Mouse (Mus musculus) myocyte (in vitro differentiated cells): Measurements from ENCODE around the gene Zfp398.

ENCODE experiments used
- CEBPB ChIP-seq: IDR thresholded peaks from 2 replicates; pipeline ENCODE4 v1.6.1; 2011; ENCODE audit warnings: mild to moderate bottlenecking, moderate library complexity; ENCODE audit not compliant: poor library complexity, insufficient read depth, severe bottlenecking
- E2F4 ChIP-seq: IDR thresholded peaks from one replicate; pipeline ENCODE4 v1.6.1; 2011; ENCODE audit warnings: mild to moderate bottlenecking, control low read depth, moderate library complexity; ENCODE audit not compliant: insufficient read depth
- MAX ChIP-seq: IDR thresholded peaks from one replicate; pipeline ENCODE4 v1.6.1; 2011; ENCODE audit warnings: low read depth, mild to moderate bottlenecking, control low read depth
- MYOD1 ChIP-seq, 3 experiments: IDR thresholded peaks; one replicate each; pipeline ENCODE4 v1.6.1; 2011; ENCODE audit warnings: control low read depth in 2 of 3, low read depth in 2 of 3, mild to moderate bottlenecking in 2 of 3, moderate library complexity in 1 of 3; ENCODE audit not compliant: insufficient read length in 2 of 3, control insufficient read depth in 1 of 3
- MYOG ChIP-seq, 3 experiments: IDR thresholded peaks; one replicate each; pipeline ENCODE4 v1.6.1; 2011; ENCODE audit warnings: control low read depth in 2 of 3, low read depth in 2 of 3, mild to moderate bottlenecking in 2 of 3; ENCODE audit not compliant: insufficient read length in 2 of 3, control insufficient read depth in 1 of 3, insufficient read depth in 1 of 3
- POLR2A ChIP-seq: IDR thresholded peaks from one replicate; pipeline ENCODE4 v1.6.1; 2011; ENCODE audit warnings: low read depth, mild to moderate bottlenecking, control low read depth, moderate library complexity; ENCODE audit not compliant: insufficient read length
- POLR2AphosphoS2 ChIP-seq: IDR thresholded peaks from one replicate; pipeline ENCODE4 v1.6.1; 2011; ENCODE audit warnings: low read depth, control low read depth; ENCODE audit not compliant: insufficient read length
- REST ChIP-seq: IDR thresholded peaks from one replicate; pipeline ENCODE4 v1.6.1; 2011; ENCODE audit warnings: mild to moderate bottlenecking, control low read depth, moderate library complexity; ENCODE audit not compliant: insufficient read depth, insufficient read length
- SRF ChIP-seq: IDR thresholded peaks from one replicate; pipeline ENCODE4 v1.6.1; 2011; ENCODE audit warnings: low read depth; ENCODE audit not compliant: control insufficient read depth, insufficient read length
- TCF12 ChIP-seq: IDR thresholded peaks from one replicate; pipeline ENCODE4 v1.6.1; 2011; ENCODE audit warnings: mild to moderate bottlenecking, control low read depth; ENCODE audit not compliant: poor library complexity, insufficient read depth, severe bottlenecking
- USF1 ChIP-seq: IDR thresholded peaks from one replicate; pipeline ENCODE4 v1.6.1; 2011; ENCODE audit warnings: low read depth, mild to moderate bottlenecking, control low read depth, moderate library complexity

- TF ChIP-seq POLR2A (peak; percentile 84), MYOG (IDR thresholded peaks at IDR 0.05; ENCODE audit: control insufficient read depth in 1 of 3, insufficient read depth in 1 of 3, insufficient read length in 2 of 3, low read depth in 2 of 3) (peak in 2 of 3 experiments; percentile 71 to 85), POLR2AphosphoS2 (peak; percentile 64), MYOD1 (IDR thresholded peaks at IDR 0.05; ENCODE audit: control insufficient read depth in 1 of 3, insufficient read length in 2 of 3, low read depth in 2 of 3) (peak in 2 of 3 experiments; percentile 66 to 76), TCF12 (no peak), USF1 (no peak), E2F4 (no peak), MAX (no peak), CEBPB (no peak), SRF (peak; percentile 18), REST (no peak)
Measured at GRCm38 (mm10) chr6:47835482-47835983, at the start of gene Zfp398.
